Mouse (Mus musculus): ENCODE data around the gene Gata2. TPM values are rescaled to one million over a fixed set of nuclear protein-coding genes. Genes with fewer than 3 reads are reported as not detected.

Gene Gata2
- polyA plus RNA-seq, 1 experiment: 4.7 TPM

DNA sequence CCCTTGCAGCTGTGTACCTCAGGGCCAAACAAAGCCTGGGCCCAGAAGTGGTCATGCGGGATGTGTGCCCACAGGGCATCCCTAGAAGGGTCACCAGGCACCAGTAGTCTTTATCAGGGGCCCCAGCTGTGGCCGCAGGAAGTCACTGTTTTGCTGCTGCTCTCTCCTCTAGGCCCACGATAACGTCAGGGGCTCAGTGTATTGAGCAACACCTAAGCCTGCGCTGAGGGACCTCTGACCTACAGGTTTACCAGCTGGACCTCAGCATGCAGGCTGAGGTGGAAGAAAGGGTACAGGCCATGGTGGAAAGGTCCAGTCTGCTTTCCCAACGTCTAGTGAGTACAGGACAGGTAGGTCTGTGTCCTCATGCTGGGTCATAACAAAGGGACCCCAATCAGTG is 60.4 kb downstream of the Gata2 start:
- Histone ChIP-seq H3K4me3 (ENCODE audit: insufficient read depth, low read depth, low read length) (no peak overlapping the region), H3K27ac (replicated peaks; ENCODE audit: low read depth, low read length) (no peak overlapping the region), H3K4me1 (ENCODE audit: control insufficient read depth, insufficient read depth, insufficient read length, low read length) (no peaks in the 10 kb centered on the region)

DNA sequence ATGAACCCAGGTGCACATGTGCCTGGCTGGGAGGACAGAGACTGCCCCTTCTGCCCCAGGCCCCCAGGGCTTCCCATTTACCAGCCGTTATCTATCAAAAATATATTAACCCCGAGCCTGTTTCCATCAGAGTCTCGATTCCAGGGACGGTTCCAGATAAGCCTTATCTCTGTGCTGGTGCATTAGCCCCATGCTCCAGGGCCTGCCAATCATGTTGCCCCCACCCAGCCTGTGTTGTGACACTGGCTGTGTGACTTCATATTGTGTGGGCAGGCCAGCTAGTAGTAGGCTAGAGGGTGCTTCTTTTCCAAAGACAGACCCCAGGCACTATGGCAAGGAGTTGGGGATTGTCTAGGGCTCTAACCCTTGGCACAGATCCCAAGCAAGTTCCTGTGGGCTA is 61.7 kb downstream of the Gata2 start:
- no peak overlapping the region for H3K27ac ChIP-seq (replicated peaks; ENCODE audit: low read depth, low read length)
- no peaks in the 10 kb centered on the region for H3K4me1 ChIP-seq (ENCODE audit: control insufficient read depth, insufficient read depth, insufficient read length, low read length)
- H3K4me3 ChIP-seq (ENCODE audit: insufficient read depth, low read depth, low read length): no peak overlapping the region

Other genes starting within 250 kb of the Gata2 start
- 2.3 and 2.8 TPM in 2 replicates for gene H1fx, start 212.3 kb upstream of the Gata2 start, polyA plus RNA-seq (2012; ENCODE audit: insufficient read depth, insufficient read length, missing spikeins)
- gene Rab7, start 148.6 kb upstream of the Gata2 start, polyA plus RNA-seq (2012; ENCODE audit: insufficient read depth, insufficient read length, missing spikeins): 202 and 234 TPM in 2 replicates
- 42.2 and 50.8 TPM in 2 replicates for gene Rpn1, start 109.4 kb upstream of the Gata2 start, polyA plus RNA-seq (2012; ENCODE audit: insufficient read depth, insufficient read length, missing spikeins)
- gene Dnajb8, start 28.4 kb downstream of the Gata2 start, polyA plus RNA-seq (2012; ENCODE audit: insufficient read depth, insufficient read length, missing spikeins): not detected in 2 replicates